Mouse (Mus musculus) ES-Bruce4 (cell line): ENCODE measurements at regions not wholly inside any gene's neighbourhood (a gene's known extent, or its start where the extent isn't known, plus 50 kb on each side); places are given as distances from the start of the nearest gene placed in this dataset.

Source experiments
- H3K27ac ChIP-seq: 2 replicates; pipeline ENCODE4 v1.5.1; 2012; ENCODE audit warnings: low read length, inconsistent platforms; ENCODE audit not compliant: insufficient read depth
- H3K27me3 ChIP-seq: 2 replicates; pipeline ENCODE4 v1.6.1; 2012; ENCODE audit warnings: mild to moderate bottlenecking, low read length, inconsistent platforms; ENCODE audit not compliant: control insufficient read depth, poor library complexity, insufficient read depth, severe bottlenecking
- H3K36me3 ChIP-seq: 2 replicates; pipeline ENCODE4 v1.6.1; 2012; ENCODE audit warnings: inconsistent platforms, mild to moderate bottlenecking, low read length, moderate library complexity; ENCODE audit not compliant: control insufficient read depth, poor library complexity, insufficient read depth, severe bottlenecking
- H3K4me1 ChIP-seq: one replicate; pipeline ENCODE4 v1.8.1; 2011; ENCODE audit warnings: low read length; ENCODE audit not compliant: control insufficient read depth, insufficient read depth
- H3K4me3 ChIP-seq: 2 replicates; pipeline ENCODE4 v1.5.1; 2011; ENCODE audit warnings: low read depth, mild to moderate bottlenecking, low read length
- H3K9ac ChIP-seq: 2 replicates; pipeline ENCODE4 v1.6.1; 2012; ENCODE audit warnings: low read depth, mild to moderate bottlenecking, inconsistent platforms; ENCODE audit not compliant: poor library complexity, severe bottlenecking
- H3K9me3 ChIP-seq: replicated peaks from 2 replicates; pipeline ENCODE4 v1.6.1; 2012; ENCODE audit warnings: mild to moderate bottlenecking, low read length, inconsistent platforms; ENCODE audit not compliant: control insufficient read depth, poor library complexity, insufficient read depth, severe bottlenecking
- CTCF ChIP-seq: IDR thresholded peaks from one replicate; pipeline ENCODE4 v1.8.1; 2011; ENCODE audit warnings: low read depth, low read length
- EP300 ChIP-seq: IDR thresholded peaks from 2 replicates; pipeline ENCODE4 v1.6.1; 2011; ENCODE audit warnings: low read depth, low read length; ENCODE audit not compliant: insufficient read depth
- POLR2A ChIP-seq: IDR thresholded peaks from one replicate; pipeline ENCODE4 v1.8.1; 2011; ENCODE audit warnings: low read length; ENCODE audit not compliant: insufficient read depth

- no peak for TF ChIP-seq CTCF
- TF ChIP-seq POLR2A = no peak
- TF ChIP-seq EP300 = no peak
- Histone ChIP-seq H3K9ac (no peak overlapping the region), H3K27ac (no peak overlapping the region), H3K4me3 (no peak overlapping the region), H3K4me1 (no peaks in the 10 kb centered on the region), H3K27me3 (no peaks in the 10 kb centered on the region), H3K36me3 (no peaks in the 10 kb centered on the region), H3K9me3 (no peaks in the 10 kb centered on the region)
These were observed 66.4 kb upstream of the Medag start for GRCm38 (mm10) chr5:149345161-149345560.

GRCm38 (mm10) chr5:149349685-149350084 lies 61.9 kb upstream of the Medag start:
- H3K4me1 ChIP-seq = no peaks in the 10 kb centered on the region
- H3K9ac ChIP-seq = no peak overlapping the region
- no peaks in the 10 kb centered on the region for H3K9me3 ChIP-seq
- no peaks in the 10 kb centered on the region for H3K36me3 ChIP-seq
- H3K27me3 ChIP-seq = no peaks in the 10 kb centered on the region
- TF ChIP-seq CTCF (no peak), EP300 (no peak), POLR2A (no peak)
- H3K27ac ChIP-seq = no peak overlapping the region
- no peak overlapping the region for H3K4me3 ChIP-seq

- Histone ChIP-seq H3K4me3 (peak overlapping the region; percentile 45), H3K27me3 (no peaks in the 10 kb centered on the region), H3K9me3 (no peaks in the 10 kb centered on the region), H3K4me1 (no peaks in the 10 kb centered on the region), H3K27ac (no peak overlapping the region), H3K36me3 (no peaks in the 10 kb centered on the region), H3K9ac (0 out of 2 replicates have a peak overlapping the region, but pooled peaks have one; percentile 19)
- TF ChIP-seq CTCF (no peak), POLR2A (no peak), EP300 (no peak)
These were observed 58.4 kb upstream of the Medag start for GRCm38 (mm10) chr5:149353039-149353655.

- H3K9ac ChIP-seq = no peak overlapping the region
- H3K9me3 ChIP-seq = no peaks in the 10 kb centered on the region
- no peaks in the 10 kb centered on the region for H3K36me3 ChIP-seq
- no peak overlapping the region for H3K27ac ChIP-seq
- H3K27me3 ChIP-seq = no peaks in the 10 kb centered on the region
- no peaks in the 10 kb centered on the region for H3K4me1 ChIP-seq
- H3K4me3 ChIP-seq = no peak overlapping the region
- TF ChIP-seq EP300 = no peak
- no peak for TF ChIP-seq CTCF
- TF ChIP-seq POLR2A = no peak
These were observed 57.0 kb upstream of the Medag start for GRCm38 (mm10) chr5:149354448-149355115.

DNA sequence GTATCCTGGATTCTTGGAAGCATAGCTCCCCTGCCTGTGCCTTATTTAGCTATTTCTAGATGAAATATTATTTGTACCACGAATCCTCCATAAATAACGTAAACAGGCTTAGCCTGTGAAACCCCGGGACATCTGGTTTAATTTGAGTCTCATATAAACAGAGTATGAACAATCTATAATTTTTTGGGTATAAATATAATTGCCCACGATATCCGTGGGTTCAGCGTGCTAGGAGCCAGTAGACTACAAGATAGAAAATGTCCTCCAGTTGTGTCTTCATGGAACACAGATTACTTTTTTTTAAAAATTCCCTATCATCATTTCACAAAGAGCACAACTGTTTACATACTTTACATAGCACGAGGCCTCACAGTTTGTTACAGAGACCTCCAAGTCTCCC lies 56.4 kb upstream of the Medag start:
- no peak overlapping the region for H3K4me3 ChIP-seq
- H3K36me3 ChIP-seq = no peaks in the 10 kb centered on the region
- H3K27ac ChIP-seq = no peak overlapping the region
- no peak for TF ChIP-seq CTCF
- TF ChIP-seq POLR2A = no peak
- TF ChIP-seq EP300 = no peak
- H3K27me3 ChIP-seq = no peaks in the 10 kb centered on the region
- H3K9me3 ChIP-seq = no peaks in the 10 kb centered on the region
- no peaks in the 10 kb centered on the region for H3K4me1 ChIP-seq
- no peak overlapping the region for H3K9ac ChIP-seq

- TF ChIP-seq CTCF (no peak), POLR2A (no peak), EP300 (no peak)
- Histone ChIP-seq H3K27ac (no peak overlapping the region), H3K9ac (no peak overlapping the region), H3K4me3 (no peak overlapping the region), H3K9me3 (no peaks in the 10 kb centered on the region), H3K36me3 (no peaks in the 10 kb centered on the region), H3K4me1 (no peaks in the 10 kb centered on the region), H3K27me3 (no peaks in the 10 kb centered on the region)
These were observed 54.6 kb upstream of the Medag start for GRCm38 (mm10) chr5:149356970-149357369.
